Mouse (Mus musculus) heart, postnatal 36 days (tissue): Measurements from ENCODE around the gene Srrm3. TPM values are rescaled to one million over a fixed set of nuclear protein-coding genes. Genes with fewer than 3 reads are reported as not detected.

Source experiments
- DNase-seq, 2 experiments: peaks; one replicate each; pipeline ENCODE4 v3.0.0; 2021 to 2022
- intact Hi-C: fragments of 180-260 bp; cut with DNase I; formaldehyde crosslinking; loops from one replicate; pipeline ENCODE4 v1.15.1; 2025
- total RNA-seq, 2 experiments: library from RNA; stranded (reverse); gene quantifications; 2 replicates each; pipeline ENCODE4 v1.2.3; 2021

The Srrm3 gene
- total RNA-seq, 2 experiments from 2014 or later = not detected

DNA sequence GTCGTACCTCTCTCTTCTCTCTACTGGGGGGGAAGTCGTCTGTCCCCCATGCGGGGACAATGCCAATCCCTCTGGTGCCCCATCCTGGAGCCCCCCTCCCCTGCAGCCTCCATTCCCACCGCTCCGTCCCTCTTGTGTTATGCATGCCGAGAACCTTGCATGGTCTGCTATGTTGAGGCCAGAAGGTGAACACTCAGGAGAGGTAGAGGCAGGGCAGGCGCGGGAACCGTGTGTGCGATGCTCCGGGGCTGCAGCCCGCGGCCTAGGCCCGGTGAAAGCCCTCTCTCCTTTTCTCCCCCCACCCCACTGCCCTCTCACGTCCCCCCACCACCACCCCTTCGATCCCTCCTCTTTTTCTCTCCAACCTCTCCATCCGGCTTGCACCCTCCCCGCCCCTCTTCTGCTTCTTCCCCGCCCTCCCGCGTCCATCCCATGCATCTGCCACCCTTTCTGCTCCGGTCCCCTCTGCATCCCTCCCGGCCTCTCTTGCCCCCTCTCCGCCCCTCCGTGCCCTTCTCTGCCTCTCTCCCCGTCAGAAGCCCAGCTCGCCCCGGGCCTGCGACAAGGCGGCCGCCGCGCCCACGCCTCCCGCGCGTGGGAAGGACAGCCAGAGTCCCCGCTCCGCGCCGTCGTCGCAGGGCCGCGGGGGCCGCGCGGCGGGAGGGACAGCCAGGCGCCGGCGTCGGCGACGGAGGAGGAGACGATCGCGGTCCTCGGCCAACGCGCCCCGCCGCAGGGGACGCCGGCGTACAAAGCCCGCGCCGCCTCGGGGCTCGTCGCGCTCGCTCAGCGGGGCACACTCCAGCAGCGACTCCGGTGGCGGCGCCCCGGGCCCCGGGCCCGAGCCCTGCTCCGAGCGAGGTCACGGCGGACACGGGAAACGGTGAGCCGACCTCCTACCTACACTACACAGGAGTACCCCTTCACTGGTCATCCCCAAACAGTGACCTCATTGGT lies 61.2 kb downstream of the Srrm3 start:
- no peak for DNase-seq
- intact Hi-C loops = no loop called here

- intact Hi-C loops = no loop called here
- DNase-seq = no peak
Measured at GRCm38 (mm10) chr5:135868653-135869052, 62.0 kb downstream of the Srrm3 start.

DNA sequence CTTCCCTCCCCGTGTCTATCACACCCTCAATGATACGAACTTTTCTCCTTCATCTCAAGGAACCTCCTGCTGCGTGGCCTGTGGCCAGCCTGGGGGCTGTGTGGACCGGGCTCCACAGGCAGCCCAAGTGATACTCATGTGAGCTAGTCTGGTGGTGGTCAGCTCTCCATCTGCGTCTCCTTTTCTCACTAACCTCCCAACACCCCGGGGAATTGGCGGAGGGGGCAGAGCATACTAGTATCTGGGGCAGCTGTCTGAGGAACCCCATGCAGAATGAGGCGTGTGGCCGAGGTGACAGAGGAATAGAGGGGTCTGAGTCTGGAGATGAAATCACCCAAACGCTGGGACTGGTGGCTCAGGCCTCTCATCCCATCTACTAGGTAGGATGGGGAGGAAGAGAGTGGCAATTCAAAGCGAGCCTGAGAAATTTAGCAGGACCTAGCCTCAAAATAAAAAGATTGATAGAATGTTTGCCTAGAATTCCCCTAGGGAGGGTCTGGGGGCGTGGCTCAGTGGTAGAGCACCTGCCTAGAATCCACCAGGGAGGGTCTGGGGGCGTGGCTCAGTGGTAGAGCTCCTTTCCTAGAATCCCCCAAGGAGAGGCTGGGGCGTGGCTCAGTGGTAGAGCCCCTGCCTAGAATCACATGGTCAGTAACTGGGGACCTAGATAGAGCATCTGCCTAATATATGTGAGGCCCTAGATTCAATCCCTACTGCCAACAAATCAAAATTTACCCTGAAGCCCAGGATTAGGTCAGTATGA lies 63.2 kb downstream of the Srrm3 start:
- intact Hi-C loops = no loop called here
- DNase-seq = no peak

GRCm38 (mm10) chr5:135870505-135870904 lies 63.8 kb downstream of the Srrm3 start:
- intact Hi-C loops = no loop called here
- DNase-seq = no peak

- intact Hi-C loops = no loop called here
- no peak for DNase-seq
Measured at GRCm38 (mm10) chr5:135872996-135873395, 66.3 kb downstream of the Srrm3 start.

DNA sequence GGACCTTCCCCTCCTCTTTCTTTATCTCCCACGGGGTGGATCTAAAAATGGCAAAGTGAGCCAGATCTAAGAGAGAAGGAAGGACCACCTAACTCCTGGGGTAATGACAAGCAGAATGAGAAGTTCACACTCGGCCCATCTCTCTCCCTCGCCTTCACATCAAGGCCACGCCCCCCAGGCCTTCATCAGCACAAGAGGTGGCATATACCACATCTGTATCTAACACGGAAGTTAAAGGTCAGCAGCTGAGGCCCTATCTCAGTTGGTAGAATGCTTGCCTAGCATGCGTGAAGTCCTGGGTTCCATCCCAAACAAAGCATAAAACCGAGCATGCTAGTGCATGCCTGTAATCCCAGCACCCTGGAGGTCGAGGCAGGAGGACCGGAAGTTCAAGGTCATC lies 67.1 kb downstream of the Srrm3 start:
- no peak for DNase-seq
- intact Hi-C loops = no loop called here

- intact Hi-C loops = loop anchor here (2.0 kb wide), 1 partner anchor 184 kb away; no protein-coding TSS in a partner anchor
- DNase-seq = peak; percentile 73 to 79
Measured at GRCm38 (mm10) chr5:135877180-135877579, 70.5 kb downstream of the Srrm3 start.

- DNase-seq = peak; percentile 64 to 72
- intact Hi-C loops = loop anchor here (2.0 kb wide), 1 partner anchor 183 kb away; no protein-coding TSS in a partner anchor
Measured at GRCm38 (mm10) chr5:135877831-135878231, 71.1 kb downstream of the Srrm3 start.

DNA sequence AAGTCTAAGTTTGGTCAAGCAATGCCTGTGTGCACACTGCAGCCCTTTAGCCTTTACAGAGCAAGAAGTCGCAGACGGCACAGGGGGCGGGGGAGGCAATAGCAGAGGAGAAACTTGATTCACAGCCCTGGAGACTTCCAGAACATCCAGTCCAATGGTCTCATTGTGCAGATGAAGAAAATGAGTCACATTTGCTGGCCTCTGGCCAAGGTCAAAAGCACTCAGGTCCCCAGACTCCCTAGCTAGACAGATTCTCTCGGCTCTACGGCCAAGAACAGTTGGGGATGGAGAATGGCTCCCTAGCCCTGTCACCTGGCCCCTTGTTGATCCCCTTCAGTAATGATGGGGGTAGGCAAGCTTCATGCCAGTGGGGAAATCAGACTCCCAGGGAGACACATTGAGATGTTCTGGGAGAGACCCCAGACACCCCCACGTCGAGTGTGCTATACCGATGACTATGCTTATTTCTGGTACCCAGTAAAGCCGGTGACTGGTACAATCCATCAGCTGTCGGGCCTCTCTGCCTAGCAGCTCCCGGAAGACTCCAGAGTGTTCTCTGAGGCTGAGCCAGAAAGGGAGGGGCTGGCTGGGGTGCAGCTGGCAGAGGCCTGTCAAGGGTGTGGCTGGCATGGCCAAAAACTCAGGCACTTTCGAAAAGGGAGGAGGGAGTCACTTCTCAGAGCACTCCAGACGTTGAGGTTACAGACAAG lies 72.9 kb downstream of the Srrm3 start:
- DNase-seq = peak; percentile 91
- intact Hi-C loops = no loop called here

DNA sequence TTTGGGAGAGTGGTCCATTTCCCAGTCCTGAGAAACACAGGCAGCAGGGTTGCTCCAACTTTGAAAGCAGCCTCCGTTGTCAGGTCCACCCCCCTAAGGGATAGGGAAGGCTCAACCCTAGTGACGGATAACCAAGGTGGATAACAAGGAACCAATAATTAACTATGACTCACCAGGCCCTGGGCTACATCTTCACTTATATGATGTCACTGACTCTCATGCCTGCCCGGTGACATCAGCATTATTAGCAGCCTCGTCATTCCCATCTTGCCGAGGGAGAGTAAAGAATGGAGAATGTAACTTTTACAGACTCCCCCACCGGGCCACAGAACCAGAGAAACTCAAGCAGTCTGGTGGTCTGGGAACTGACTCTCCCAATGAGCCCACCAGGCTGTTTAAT lies 78.0 kb downstream of the Srrm3 start:
- intact Hi-C loops = no loop called here
- no peak for DNase-seq

DNA sequence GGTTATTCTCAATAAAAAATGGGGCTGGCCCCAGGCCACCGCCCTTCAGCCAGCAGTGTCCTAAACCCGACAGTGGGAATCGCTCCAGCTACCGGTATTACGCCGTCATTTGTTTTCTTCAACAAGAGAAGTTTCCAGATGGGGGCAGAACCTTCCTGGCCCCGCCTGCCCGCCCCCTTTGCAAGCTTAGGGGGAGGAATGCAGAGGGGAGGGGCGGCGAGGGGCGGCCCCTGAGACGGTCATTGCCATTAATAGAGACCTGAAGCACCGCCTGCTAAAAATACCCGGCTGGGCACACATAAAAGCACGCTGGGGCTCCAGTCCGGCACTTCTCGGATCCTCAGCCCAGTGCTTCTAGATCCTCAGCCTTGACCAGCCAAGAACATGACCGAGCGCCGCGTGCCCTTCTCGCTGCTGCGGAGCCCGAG lies 81.0 kb downstream of the Srrm3 start, which contains the start of gene Hspb1:
Hspb1 (plus strand) TSS at position 245 of the 428 bp plus-strand sequence.
- intact Hi-C loops = no loop called here

DNA sequence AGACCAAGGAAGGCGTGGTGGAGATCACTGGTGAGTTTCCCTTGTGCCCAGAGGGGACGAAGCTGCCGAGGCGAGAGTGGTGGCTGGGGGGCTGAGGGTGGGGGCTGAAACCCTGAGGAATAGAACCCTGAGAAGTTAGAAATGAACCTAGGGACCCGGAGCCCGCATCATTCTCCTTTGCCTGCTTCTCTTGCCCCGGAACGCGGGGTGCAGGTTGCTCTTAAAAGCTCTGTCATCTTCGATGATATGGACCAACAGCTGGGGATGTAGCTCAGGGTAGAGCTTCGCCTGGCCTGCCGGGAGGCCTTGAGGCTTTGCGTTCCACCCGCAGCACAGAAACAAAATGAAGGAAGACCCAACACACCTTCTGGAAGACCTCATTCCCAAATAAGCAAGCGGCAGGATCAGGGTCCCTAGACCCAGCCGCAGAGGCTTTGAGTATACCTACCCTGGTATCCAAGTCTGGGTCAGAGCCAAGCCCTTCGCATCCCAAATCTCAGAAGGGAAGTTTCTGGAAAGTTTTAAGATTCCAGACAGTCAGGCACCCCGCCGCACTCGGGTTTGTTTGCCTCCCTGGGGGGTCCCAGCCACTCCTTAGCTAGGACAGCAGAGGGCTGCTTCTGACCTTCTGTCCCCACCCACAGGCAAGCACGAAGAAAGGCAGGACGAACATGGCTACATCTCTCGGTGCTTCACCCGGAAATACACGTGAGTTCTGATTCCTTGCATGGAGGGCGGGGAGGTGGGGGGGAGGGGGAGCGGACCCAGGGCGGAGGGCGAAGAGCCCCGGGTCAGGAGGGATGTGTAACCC lies 81.9 kb downstream of the Srrm3 start:
- intact Hi-C loops = no loop called here
- DNase-seq = peak; percentile 52 to 59

More for the DNA sequence above, 81.0 kb downstream of the Srrm3 start, which contains the start of gene Hspb1:
- peak; percentile 92 to 94 for DNase-seq

DNA sequence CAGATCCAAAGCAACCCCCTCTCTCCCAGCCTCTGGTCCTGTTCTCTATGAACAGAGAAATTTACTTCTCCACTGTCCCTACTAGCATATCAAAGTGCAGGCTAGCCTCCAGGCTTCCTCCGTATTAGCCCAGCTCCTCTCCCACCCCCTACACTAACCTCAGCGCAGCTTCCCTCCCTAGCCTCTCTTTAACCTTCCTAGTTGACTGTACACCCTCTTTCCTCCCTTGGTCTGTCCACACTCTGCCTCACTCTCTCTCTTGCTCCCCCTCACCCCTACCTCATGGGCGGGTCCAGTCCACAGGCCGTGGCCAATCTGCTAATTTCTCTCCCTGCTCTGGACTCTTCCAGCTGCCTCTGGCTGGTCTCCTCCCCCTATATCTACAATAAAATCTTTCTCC lies 83.6 kb downstream of the Srrm3 start:
- intact Hi-C loops = no loop called here

GRCm38 (mm10) chr5:135890920-135891319 lies 84.2 kb downstream of the Srrm3 start:
- no peak for DNase-seq
- intact Hi-C loops = no loop called here

More for the DNA sequence above, 83.6 kb downstream of the Srrm3 start:
- no peak for DNase-seq

- intact Hi-C loops = no loop called here
- peak in 1 of 2 experiments; percentile 7 for DNase-seq
Measured at GRCm38 (mm10) chr5:135892589-135893351, 86.1 kb downstream of the Srrm3 start.

DNA sequence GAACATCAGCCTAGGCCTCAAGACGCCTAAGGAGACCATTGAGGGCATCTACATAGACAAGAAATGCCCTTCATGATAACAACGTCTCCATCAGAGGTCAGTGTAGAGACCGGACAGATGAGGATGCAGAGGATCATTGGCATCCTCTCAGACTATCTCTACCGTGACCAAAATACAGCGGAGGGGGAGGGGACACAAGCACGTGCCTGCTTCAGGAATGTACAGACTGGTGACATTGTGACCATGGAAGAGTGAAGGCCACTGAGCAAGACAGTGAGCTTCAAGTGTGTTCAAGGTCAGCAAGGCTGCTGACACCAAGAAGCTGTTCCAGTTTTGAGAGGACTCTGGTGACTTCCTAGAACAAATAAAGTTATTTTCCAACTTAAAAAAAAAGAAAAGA lies 88.3 kb downstream of the Srrm3 start:
- no peak for DNase-seq
- intact Hi-C loops = no loop called here

DNA sequence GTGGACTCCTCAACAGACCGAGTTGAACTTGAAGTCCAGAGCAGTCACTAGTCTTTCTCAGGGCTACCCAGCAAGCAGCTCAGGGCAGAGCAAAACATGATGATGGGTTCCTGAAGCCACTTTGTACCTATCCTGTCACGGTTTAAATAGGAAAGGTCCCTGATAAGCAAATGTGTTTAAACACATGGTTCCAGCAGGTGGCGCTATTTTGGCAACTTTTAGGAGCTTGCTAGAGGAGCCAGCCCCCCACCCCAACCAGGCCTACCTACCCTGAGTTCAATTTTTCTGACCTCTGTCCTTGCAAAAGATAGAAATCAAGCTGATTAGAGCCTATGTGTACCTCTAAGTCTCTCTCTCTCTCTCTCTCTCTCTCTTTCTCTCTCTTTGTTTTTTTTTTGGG lies 91.3 kb downstream of the Srrm3 start:
- peak; percentile 60 to 69 for DNase-seq

GRCm38 (mm10) chr5:135898995-135899394 lies 92.3 kb downstream of the Srrm3 start:
- no peak for DNase-seq
- intact Hi-C loops = no loop called here

More for the DNA sequence above, 91.3 kb downstream of the Srrm3 start:
- intact Hi-C loops = no loop called here

GRCm38 (mm10) chr5:135899833-135900232 lies 93.1 kb downstream of the Srrm3 start:
- no peak for DNase-seq
- intact Hi-C loops = loop anchor here (2.0 to 5.0 kb wide), 2 partner anchors 82 to 161 kb away; partner anchors contain the start of gene Zp3
